Mouse (Mus musculus) limb, embryonic 10.5 days (tissue): Measurements from ENCODE around the gene Enpp3. TPM values are rescaled to one million over a fixed set of nuclear protein-coding genes. Genes with fewer than 3 reads are reported as not detected.
A peak's percentile ranks its signal among the peaks of the same experiment; 100 is the strongest.

Experiments used
- DNase-seq: peaks from one replicate; pipeline ENCODE4 v3.0.0-alpha.2; 2017; ENCODE audit warnings: low spot score
- H3K27ac ChIP-seq: fragments of 300-500 bp; sonication (generic); 2 replicates; pipeline ENCODE4 v1.5.1; 2016; ENCODE audit warnings: mild to moderate bottlenecking
- H3K27me3 ChIP-seq: fragments of 300-500 bp; sonication (generic); 2 replicates; pipeline ENCODE4 v1.6.1; 2016; ENCODE audit warnings: low read depth, mild to moderate bottlenecking; ENCODE audit not compliant: poor library complexity, severe bottlenecking
- H3K36me3 ChIP-seq: fragments of 300-500 bp; sonication (generic); 2 replicates; pipeline ENCODE4 v1.6.1; 2016; ENCODE audit warnings: mild to moderate bottlenecking, moderate library complexity
- H3K4me1 ChIP-seq: fragments of 300-500 bp; sonication (generic); 2 replicates; pipeline ENCODE4 v1.6.1; 2016
- H3K4me3 ChIP-seq: fragments of 300-500 bp; sonication (generic); 2 replicates; pipeline ENCODE4 v1.5.1; 2016; ENCODE audit warnings: mild to moderate bottlenecking, moderate library complexity
- H3K9me3 ChIP-seq: fragments of 300-500 bp; sonication (generic); replicated peaks from 2 replicates; pipeline ENCODE4 v1.6.1; 2016; ENCODE audit warnings: mild to moderate bottlenecking
- WGBS: fragments of 180-500 bp; shearing (Covaris S2); methylation state at CpG from one replicate; pipeline ENCODE4 v1.1.7; 2016; 5-methylcytosine and 5-hydroxymethylcytosine counted together
- polyA plus RNA-seq: library from polyadenylated mRNA; unstranded; fragments of >200 nt; fragmentation: Nextera tagmentation; extraction: Ambion mirVana; gene quantifications from 2 replicates; pipeline ENCODE4 v1.2.1, GENCODE M21; 2016

The Enpp3 gene
- polyA plus RNA-seq = 5.3 and 7.8 TPM in 2 replicates

- 94% methylated on average over 1 of the region's 1 CpGs for WGBS
- Histone ChIP-seq H3K9me3 (no peaks in the 10 kb centered on the region), H3K4me3 (no peak within 1 kb of the TSS), H3K27me3 (no peaks in the 10 kb centered on the region), H3K4me1 (peaks cover 4% of the 10 kb centered on the region; the same call in 1 of the 2 replicates), H3K27ac (no peak within 1 kb of the TSS), H3K36me3 (no peaks in the 10 kb centered on the region)
- no peak for DNase-seq
Observed at GRCm38 (mm10) chr10:24842676-24843075, at the start of gene Enpp3. Gene Enpp3, minus strand, starts transcription at chr10:24842823.

- no peak overlapping the region for H3K27ac ChIP-seq
- no peak for DNase-seq
- no peaks in the 10 kb centered on the region for H3K27me3 ChIP-seq
- 96% methylated on average over 7 of the region's 7 CpGs for WGBS
- H3K9me3 ChIP-seq = no peaks in the 10 kb centered on the region
- peaks cover 98% of the 10 kb centered on the region for H3K36me3 ChIP-seq
- no peak overlapping the region for H3K4me3 ChIP-seq
- H3K4me1 ChIP-seq = no peaks in the 10 kb centered on the region
Observed at GRCm38 (mm10) chr10:24888343-24888742, 45.7 kb upstream of the Enpp3 start.

- no peak for DNase-seq
- Histone ChIP-seq H3K4me3 (no peak overlapping the region), H3K27me3 (no peaks in the 10 kb centered on the region), H3K27ac (no peak overlapping the region), H3K4me1 (no peaks in the 10 kb centered on the region), H3K36me3 (peaks cover 97% of the 10 kb centered on the region), H3K9me3 (no peaks in the 10 kb centered on the region)
- 84% methylated on average over 9 of the region's 9 CpGs for WGBS
Observed at GRCm38 (mm10) chr10:24886008-24886407, 43.4 kb upstream of the Enpp3 start.

- Histone ChIP-seq H3K9me3 (no peaks in the 10 kb centered on the region), H3K4me1 (no peaks in the 10 kb centered on the region), H3K27me3 (no peaks in the 10 kb centered on the region), H3K36me3 (peaks cover 78% of the 10 kb centered on the region), H3K27ac (no peak overlapping the region), H3K4me3 (no peak overlapping the region)
- no peak for DNase-seq
- WGBS = 78% methylated on average over 4 of the region's 4 CpGs
Observed at GRCm38 (mm10) chr10:24873624-24874023, 31.0 kb upstream of the Enpp3 start.

DNA sequence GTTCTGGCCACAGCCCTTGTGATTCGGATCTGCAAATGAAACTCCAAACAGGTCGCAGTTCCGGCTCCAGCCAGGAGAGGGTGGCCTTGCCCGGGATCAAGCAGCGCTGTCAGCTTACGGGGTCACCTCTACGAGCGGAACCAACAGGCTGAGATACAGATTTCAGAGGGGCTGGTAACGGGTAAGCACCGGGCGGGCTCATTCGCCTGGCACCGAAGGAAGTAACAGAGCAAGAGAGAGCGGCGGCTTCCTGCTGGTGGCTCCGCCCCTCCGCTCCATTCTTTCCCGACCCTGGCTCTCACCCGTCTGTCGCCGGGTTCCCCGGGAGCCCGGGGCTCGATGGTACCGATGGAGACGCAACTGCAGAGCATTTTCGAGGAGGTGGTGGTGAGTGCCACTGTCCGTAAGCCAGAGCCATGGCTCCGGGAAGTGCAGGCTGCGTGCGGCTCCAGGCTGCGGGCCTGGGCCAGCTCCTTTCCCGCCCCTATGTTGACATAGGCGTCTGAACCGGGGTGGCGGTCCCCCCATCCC lies 27.2 kb upstream of the Enpp3 start, which contains the start of gene Med23:
TSS of gene Med23 (plus strand) at position 227 of the 531 bp plus-strand sequence.
- H3K4me3 ChIP-seq = peak within 1 kb of the TSS; percentile 88
- peaks cover 40% of the 10 kb centered on the region for H3K36me3 ChIP-seq
- no peaks in the 10 kb centered on the region for H3K27me3 ChIP-seq
- H3K27ac ChIP-seq = peak within 1 kb of the TSS; percentile 86
- DNase-seq = peak; percentile 98
- under 1% methylated on average over 36 of the region's 36 CpGs for WGBS
- H3K4me1 ChIP-seq = no peaks in the 10 kb centered on the region
- no peaks in the 10 kb centered on the region for H3K9me3 ChIP-seq

GRCm38 (mm10) chr10:24864434-24864833 lies 21.8 kb upstream of the Enpp3 start:
- no peak for DNase-seq
- Histone ChIP-seq H3K27ac (no peak overlapping the region), H3K27me3 (no peaks in the 10 kb centered on the region), H3K9me3 (no peaks in the 10 kb centered on the region), H3K4me1 (no peaks in the 10 kb centered on the region), H3K4me3 (no peak overlapping the region), H3K36me3 (no peaks in the 10 kb centered on the region)
- WGBS = 78% methylated on average over 6 of the region's 6 CpGs

- Histone ChIP-seq H3K4me1 (no peaks in the 10 kb centered on the region), H3K27ac (no peak overlapping the region), H3K9me3 (no peaks in the 10 kb centered on the region), H3K36me3 (no peaks in the 10 kb centered on the region), H3K4me3 (no peak overlapping the region), H3K27me3 (no peaks in the 10 kb centered on the region)
- WGBS = 80% methylated on average over 2 of the region's 2 CpGs
- no peak for DNase-seq
Observed at GRCm38 (mm10) chr10:24863146-24863545, 20.5 kb upstream of the Enpp3 start.

DNA sequence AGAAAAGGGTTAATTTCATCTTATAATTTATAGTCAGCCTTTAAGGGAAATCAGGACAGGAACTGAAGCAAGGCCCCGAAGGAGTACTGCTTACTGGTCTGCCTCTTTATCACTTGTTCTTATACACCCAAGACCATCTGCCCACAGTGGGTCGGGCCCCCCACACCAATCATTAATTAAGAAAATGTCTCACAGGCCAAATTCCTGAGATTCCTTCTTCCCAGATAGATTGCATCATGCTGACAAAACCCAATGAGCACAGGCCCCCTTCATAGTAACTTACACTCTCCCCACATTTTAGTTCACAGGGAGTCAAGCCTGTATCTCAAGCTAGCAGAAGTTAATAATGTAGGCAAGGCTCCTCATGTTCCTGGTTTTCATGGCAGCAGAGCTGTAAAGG lies 625 bp downstream of the Enpp3 start:
- no peaks in the 10 kb centered on the region for H3K36me3 ChIP-seq
- H3K27me3 ChIP-seq = no peaks in the 10 kb centered on the region
- WGBS = 28% methylated on average over 2 of the region's 2 CpGs
- peaks cover 4% of the 10 kb centered on the region; the same call in 1 of the 2 replicates for H3K4me1 ChIP-seq
- no peak overlapping the region for H3K27ac ChIP-seq
- no peaks in the 10 kb centered on the region for H3K9me3 ChIP-seq
- no peak overlapping the region for H3K4me3 ChIP-seq
- no peak for DNase-seq

DNA sequence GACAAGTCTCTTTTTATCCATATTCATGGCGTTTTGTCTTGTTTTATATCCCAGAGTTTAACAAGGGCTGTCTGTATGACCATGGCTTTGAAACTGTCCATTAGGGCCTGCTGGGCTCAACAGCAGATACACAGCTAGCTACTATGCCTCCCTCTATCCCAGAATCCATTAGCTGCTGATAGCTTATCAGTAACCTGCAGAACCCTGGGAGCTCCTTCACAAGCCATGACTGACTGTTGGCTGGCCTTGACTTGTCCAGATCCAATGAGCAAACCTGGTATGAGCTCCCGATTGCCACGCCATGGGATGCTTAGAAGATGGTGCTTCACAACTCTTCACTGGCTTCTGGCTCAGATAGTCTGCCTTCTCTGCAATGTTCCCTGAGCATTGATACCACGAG lies 1.8 kb downstream of the Enpp3 start:
- no peaks in the 10 kb centered on the region for H3K9me3 ChIP-seq
- DNase-seq = no peak
- no peaks in the 10 kb centered on the region for H3K27me3 ChIP-seq
- peaks cover 13% of the 10 kb centered on the region for H3K4me1 ChIP-seq
- WGBS = 97% methylated on average over 4 of the region's 4 CpGs
- H3K4me3 ChIP-seq = no peak overlapping the region
- no peaks in the 10 kb centered on the region for H3K36me3 ChIP-seq
- no peak overlapping the region for H3K27ac ChIP-seq

DNA sequence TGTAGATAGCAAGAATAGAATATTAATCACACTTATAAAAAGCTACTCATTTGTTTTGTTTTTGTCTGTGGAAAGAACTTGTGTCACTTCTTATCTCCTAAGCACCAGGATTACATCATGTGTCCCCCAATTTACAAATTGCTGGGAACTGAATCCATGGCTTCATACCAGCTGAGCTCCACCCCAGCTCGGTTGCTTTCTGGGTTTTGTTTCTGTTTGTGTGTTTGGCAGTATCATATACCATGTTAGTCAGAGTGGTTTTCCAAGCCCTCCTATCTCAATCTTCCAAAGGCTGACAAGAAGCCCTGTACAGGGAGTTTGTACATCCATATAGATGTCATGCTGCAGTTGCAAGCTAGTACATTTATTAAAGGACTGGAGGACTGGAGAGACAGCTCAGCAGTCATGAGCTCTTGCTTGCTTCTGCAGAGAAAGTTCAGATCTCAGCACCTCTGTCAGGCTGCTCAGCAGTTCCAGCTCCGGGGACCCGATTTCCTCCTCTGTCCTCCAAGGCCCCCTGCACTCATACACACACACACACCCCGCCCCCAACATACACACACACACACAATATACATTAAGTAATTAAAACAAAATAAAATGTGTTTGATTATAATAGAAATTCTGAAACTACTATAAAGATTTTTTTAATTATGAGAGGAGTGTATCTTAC lies 6.1 kb downstream of the Enpp3 start:
- no peak overlapping the region for H3K4me3 ChIP-seq
- H3K9me3 ChIP-seq = no peaks in the 10 kb centered on the region
- H3K4me1 ChIP-seq = peaks cover 28% of the 10 kb centered on the region
- 71% methylated on average over 4 of the region's 4 CpGs for WGBS
- peak overlapping the region; percentile 80 for H3K27ac ChIP-seq
- H3K27me3 ChIP-seq = no peaks in the 10 kb centered on the region
- DNase-seq = no peak
- H3K36me3 ChIP-seq = no peaks in the 10 kb centered on the region

- DNase-seq = peak; percentile 37
- Histone ChIP-seq H3K36me3 (no peaks in the 10 kb centered on the region), H3K27ac (peak overlapping the region; percentile 80), H3K27me3 (no peaks in the 10 kb centered on the region), H3K9me3 (no peaks in the 10 kb centered on the region), H3K4me1 (peaks cover 31% of the 10 kb centered on the region), H3K4me3 (peak overlapping the region; percentile 29)
- 31% methylated on average over 12 of the region's 12 CpGs for WGBS
Observed at GRCm38 (mm10) chr10:24835702-24836342, 6.8 kb downstream of the Enpp3 start.

GRCm38 (mm10) chr10:24834634-24835371 lies 7.8 kb downstream of the Enpp3 start:
- no peaks in the 10 kb centered on the region for H3K36me3 ChIP-seq
- H3K4me3 ChIP-seq = peak overlapping the region; percentile 29
- DNase-seq = peak; percentile 47
- peak overlapping the region; percentile 80 for H3K27ac ChIP-seq
- H3K27me3 ChIP-seq = no peaks in the 10 kb centered on the region
- WGBS = 19% methylated on average over 4 of the region's 4 CpGs
- peaks cover 31% of the 10 kb centered on the region for H3K4me1 ChIP-seq
- H3K9me3 ChIP-seq = no peaks in the 10 kb centered on the region

- Histone ChIP-seq H3K4me3 (no peak overlapping the region), H3K9me3 (no peaks in the 10 kb centered on the region), H3K36me3 (no peaks in the 10 kb centered on the region), H3K4me1 (peaks cover 31% of the 10 kb centered on the region), H3K27me3 (no peaks in the 10 kb centered on the region), H3K27ac (no peak overlapping the region)
- DNase-seq = no peak
- WGBS = 81% methylated on average over 9 of the region's 9 CpGs
Observed at GRCm38 (mm10) chr10:24832306-24832705, 10.3 kb downstream of the Enpp3 start.
